Mouse (Mus musculus) intestine, embryonic 16.5 days (tissue): ENCODE measurements around the gene Rtl5. TPM values are rescaled to one million over a fixed set of nuclear protein-coding genes. Genes with fewer than 3 reads are reported as not detected.

Source experiments
- ATAC-seq: fragments of 200-750 bp; cut with Nextera tagmentation; 2 replicates; pipeline ENCODE4 v1.8.0; 2017; ENCODE audit warnings: moderate TSS enrichment, moderate library complexity
- H3K27ac ChIP-seq: fragments of 300-500 bp; sonication (generic); 2 replicates; pipeline ENCODE4 v1.5.1; 2014; ENCODE audit warnings: mild to moderate bottlenecking, low read length
- H3K27me3 ChIP-seq: fragments of 300-500 bp; sonication (generic); replicated peaks from 2 replicates; pipeline ENCODE4 v1.6.1; 2014; ENCODE audit warnings: low read length, control low read depth, mixed read lengths; ENCODE audit not compliant: control insufficient read depth, insufficient read depth
- H3K36me3 ChIP-seq: fragments of 300-500 bp; sonication (generic); 2 replicates; pipeline ENCODE4 v1.6.1; 2014; ENCODE audit warnings: low read length, control low read depth; ENCODE audit not compliant: control insufficient read depth, insufficient read depth
- H3K4me1 ChIP-seq: fragments of 300-500 bp; sonication (generic); 2 replicates; pipeline ENCODE4 v1.6.1; 2014; ENCODE audit warnings: low read length, control low read depth, mixed read lengths; ENCODE audit not compliant: control insufficient read depth, insufficient read depth
- H3K4me2 ChIP-seq: fragments of 300-500 bp; sonication (generic); 2 replicates; pipeline ENCODE4 v1.6.1; 2014; ENCODE audit warnings: low read depth, low read length, control low read depth
- H3K4me3 ChIP-seq: fragments of 300-500 bp; sonication (generic); 2 replicates; pipeline ENCODE4 v1.5.1; 2014; ENCODE audit warnings: mild to moderate bottlenecking, low read length
- H3K9ac ChIP-seq: fragments of 300-500 bp; sonication (generic); 2 replicates; pipeline ENCODE4 v1.6.1; 2014; ENCODE audit warnings: low read depth, low read length
- H3K9me3 ChIP-seq: fragments of 300-500 bp; sonication (generic); 2 replicates; pipeline ENCODE4 v1.6.1; 2016; ENCODE audit warnings: low read length, control low read depth; ENCODE audit not compliant: control insufficient read depth
- WGBS: fragments of 180-500 bp; shearing (Covaris S2); extraction: QIAGEN DNeasy Blood & Tissue Kit; methylation state at CpG from one replicate; pipeline ENCODE4 v1.1.7; 2014; 5-methylcytosine and 5-hydroxymethylcytosine counted together
- polyA plus RNA-seq: library from polyadenylated mRNA; unstranded; fragments of >200 nt; fragmentation: Nextera tagmentation; extraction: Ambion mirVana; gene quantifications from 2 replicates; pipeline ENCODE4 v1.2.1, GENCODE M21; 2015

Rtl5 gene
- polyA plus RNA-seq, 1 experiment from 2014 or later = 1.5 TPM

- Histone ChIP-seq H3K4me2 (peak overlapping the region; percentile 79), H3K9ac (no peak overlapping the region), H3K27ac (no peak overlapping the region), H3K9me3 (no peaks in the 10 kb centered on the region), H3K4me1 (no peaks in the 10 kb centered on the region), H3K27me3 (no peaks in the 10 kb centered on the region; the same call in none of the 2 replicates), H3K4me3 (peak overlapping the region; percentile 56), H3K36me3 (no peaks in the 10 kb centered on the region)
- 9% methylated on average over 2 of the region's 2 CpGs for WGBS
- ATAC-seq = peak; percentile 21; the same call in 1 of the 2 replicates
Observed at GRCm38 (mm10) chrX:102071517-102071916, 413 bp upstream of the Rtl5 start.

GRCm38 (mm10) chrX:102068811-102069540 lies 2.1 kb downstream of the Rtl5 start:
- no peaks in the 10 kb centered on the region; the same call in 1 of the 2 replicates for H3K27me3 ChIP-seq

DNA sequence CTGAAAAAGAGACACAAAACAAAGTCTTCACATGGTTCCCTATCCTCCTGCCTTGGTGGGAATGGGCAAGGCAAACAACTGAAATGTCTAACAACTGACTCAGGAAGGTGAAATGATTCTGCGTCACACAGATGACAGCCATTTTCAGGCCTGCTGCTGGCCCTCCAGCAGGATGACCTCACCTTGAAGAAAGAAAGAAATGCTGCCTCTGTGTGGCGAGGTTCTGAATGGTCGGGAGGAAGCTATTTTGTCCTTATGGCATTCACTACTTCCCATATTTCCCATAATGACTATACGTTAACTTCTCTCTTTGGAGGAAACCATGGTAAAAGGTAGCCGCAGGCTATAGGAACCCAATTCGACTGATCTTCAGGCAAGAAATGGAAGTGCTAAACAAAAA lies 4.0 kb downstream of the Rtl5 start:
- WGBS = 76% methylated on average over 6 of the region's 6 CpGs
- no peak overlapping the region for H3K9ac ChIP-seq
- no peaks in the 10 kb centered on the region for H3K9me3 ChIP-seq
- no peaks in the 10 kb centered on the region for H3K36me3 ChIP-seq
- no peaks in the 10 kb centered on the region for H3K4me1 ChIP-seq
- H3K4me2 ChIP-seq = no peak overlapping the region
- no peak for ATAC-seq
- H3K27ac ChIP-seq = no peak overlapping the region
- H3K27me3 ChIP-seq = no peaks in the 10 kb centered on the region; the same call in 1 of the 2 replicates
- H3K4me3 ChIP-seq = no peak overlapping the region

More at GRCm38 (mm10) chrX:102068811-102069540, 2.1 kb downstream of the Rtl5 start:
- ATAC-seq = no peak
- Histone ChIP-seq H3K27ac (no peak overlapping the region), H3K4me1 (no peaks in the 10 kb centered on the region), H3K4me3 (no peak overlapping the region), H3K4me2 (no peak overlapping the region), H3K9me3 (no peaks in the 10 kb centered on the region), H3K9ac (no peak overlapping the region), H3K36me3 (no peaks in the 10 kb centered on the region)
- 92% methylated on average over 24 of the region's 24 CpGs for WGBS

- Histone ChIP-seq H3K36me3 (no peaks in the 10 kb centered on the region), H3K4me2 (no peak overlapping the region), H3K9me3 (no peaks in the 10 kb centered on the region), H3K9ac (no peak overlapping the region), H3K27me3 (no peaks in the 10 kb centered on the region; the same call in 1 of the 2 replicates), H3K4me1 (no peaks in the 10 kb centered on the region), H3K4me3 (no peak overlapping the region), H3K27ac (no peak overlapping the region)
- ATAC-seq = peak; percentile 47
- 27% methylated on average over 9 of the region's 9 CpGs for WGBS
Observed at GRCm38 (mm10) chrX:102066134-102066533, 5.0 kb downstream of the Rtl5 start.

DNA sequence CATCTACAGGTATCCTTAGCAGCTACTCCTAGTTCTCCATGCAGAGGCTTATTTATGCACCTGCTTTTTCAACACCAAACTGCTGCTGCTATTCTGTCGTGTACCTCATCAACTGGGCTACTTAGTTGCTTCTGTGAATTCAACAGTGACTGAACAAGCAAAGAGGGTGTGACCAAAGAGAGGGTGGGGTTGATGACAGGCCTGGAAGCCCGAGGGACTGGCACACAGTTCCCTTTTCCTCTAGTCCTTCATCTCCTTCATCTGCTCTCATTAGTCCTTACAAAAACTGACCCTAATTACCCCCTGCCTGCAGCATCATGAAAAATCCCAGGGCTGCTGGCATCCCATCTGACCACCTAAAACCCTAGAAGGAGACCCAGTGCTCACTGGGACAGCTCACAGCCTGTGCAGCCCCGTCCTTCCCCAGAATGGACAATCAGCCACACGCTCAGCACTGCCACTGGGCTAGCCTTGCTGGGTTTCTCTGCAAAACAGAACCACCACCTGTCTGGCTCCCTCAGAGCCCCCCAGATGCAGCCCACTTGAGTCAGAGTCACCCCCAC lies 5.8 kb downstream of the Rtl5 start:
- H3K4me3 ChIP-seq = no peak overlapping the region
- no peaks in the 10 kb centered on the region for H3K4me1 ChIP-seq
- 50% methylated on average over 4 of the region's 4 CpGs for WGBS
- no peak overlapping the region for H3K9ac ChIP-seq
- H3K27ac ChIP-seq = no peak overlapping the region
- H3K4me2 ChIP-seq = no peak overlapping the region
- H3K36me3 ChIP-seq = no peaks in the 10 kb centered on the region
- no peaks in the 10 kb centered on the region for H3K9me3 ChIP-seq
- H3K27me3 ChIP-seq = no peaks in the 10 kb centered on the region; the same call in 1 of the 2 replicates
- no peak for ATAC-seq

- Histone ChIP-seq H3K27me3 (no peaks in the 10 kb centered on the region; the same call in 1 of the 2 replicates), H3K36me3 (no peaks in the 10 kb centered on the region), H3K27ac (no peak overlapping the region), H3K4me2 (no peak overlapping the region), H3K4me3 (no peak overlapping the region), H3K9ac (no peak overlapping the region), H3K9me3 (no peaks in the 10 kb centered on the region), H3K4me1 (no peaks in the 10 kb centered on the region)
- ATAC-seq = no peak
- 57% methylated on average over 3 of the region's 3 CpGs for WGBS
Observed at GRCm38 (mm10) chrX:102064062-102064461, 7.0 kb downstream of the Rtl5 start.

DNA sequence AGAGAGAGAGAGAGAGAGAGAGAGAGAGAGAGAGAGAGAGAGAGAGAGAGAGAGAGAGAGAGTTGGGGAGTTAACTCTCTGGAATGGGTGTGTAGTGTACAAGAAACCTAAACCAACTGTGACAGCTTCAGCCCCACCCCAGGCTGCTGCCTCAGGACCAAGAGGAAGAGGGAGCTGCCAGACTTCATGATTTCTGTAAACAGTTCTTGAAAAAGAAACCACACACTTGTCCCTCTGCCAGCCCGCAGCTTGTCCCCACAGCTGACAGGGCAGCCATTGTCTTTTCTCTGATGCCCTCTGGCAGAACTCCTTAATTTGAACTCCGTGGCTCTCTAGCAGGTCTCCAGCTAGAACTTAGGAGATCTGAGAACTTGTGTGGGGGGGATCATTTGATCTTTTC lies 10.2 kb downstream of the Rtl5 start:
- 30% methylated on average over 2 of the region's 2 CpGs for WGBS
- Histone ChIP-seq H3K27ac (no peak overlapping the region), H3K4me2 (no peak overlapping the region), H3K9ac (no peak overlapping the region), H3K9me3 (no peaks in the 10 kb centered on the region), H3K27me3 (0 out of 2 replicates have a peak, but pooled peaks cover 2% of the 10 kb centered on the region), H3K36me3 (no peaks in the 10 kb centered on the region), H3K4me3 (no peak overlapping the region), H3K4me1 (no peaks in the 10 kb centered on the region)
- ATAC-seq = no peak

- H3K27ac ChIP-seq = no peak overlapping the region
- no peak overlapping the region for H3K4me3 ChIP-seq
- H3K4me1 ChIP-seq = no peaks in the 10 kb centered on the region
- no peak for ATAC-seq
- no peaks in the 10 kb centered on the region for H3K36me3 ChIP-seq
- H3K9ac ChIP-seq = no peak overlapping the region
- H3K9me3 ChIP-seq = no peaks in the 10 kb centered on the region
- 78% methylated on average over 5 of the region's 5 CpGs for WGBS
- 0 out of 2 replicates have a peak, but pooled peaks cover 2% of the 10 kb centered on the region for H3K27me3 ChIP-seq
- no peak overlapping the region for H3K4me2 ChIP-seq
Observed at GRCm38 (mm10) chrX:102060243-102060642, 10.9 kb downstream of the Rtl5 start.

GRCm38 (mm10) chrX:102059437-102059836 lies 11.7 kb downstream of the Rtl5 start:
- no peak for ATAC-seq
- Histone ChIP-seq H3K27ac (no peak overlapping the region), H3K4me2 (no peak overlapping the region), H3K27me3 (0 out of 2 replicates have a peak, but pooled peaks cover 2% of the 10 kb centered on the region), H3K4me1 (no peaks in the 10 kb centered on the region), H3K9ac (no peak overlapping the region), H3K4me3 (no peak overlapping the region), H3K36me3 (no peaks in the 10 kb centered on the region), H3K9me3 (no peaks in the 10 kb centered on the region)
- 63% methylated on average over 9 of the region's 9 CpGs for whole genome bisulfite sequencing
